Mouse (Mus musculus): ENCODE results near the gene Mrpl18.
"Not testable (repeated sequence)": the region's sequence is repeated elsewhere in the genome, so short reads cannot be mapped to it uniquely, and the experiment has no call there.

DNA sequence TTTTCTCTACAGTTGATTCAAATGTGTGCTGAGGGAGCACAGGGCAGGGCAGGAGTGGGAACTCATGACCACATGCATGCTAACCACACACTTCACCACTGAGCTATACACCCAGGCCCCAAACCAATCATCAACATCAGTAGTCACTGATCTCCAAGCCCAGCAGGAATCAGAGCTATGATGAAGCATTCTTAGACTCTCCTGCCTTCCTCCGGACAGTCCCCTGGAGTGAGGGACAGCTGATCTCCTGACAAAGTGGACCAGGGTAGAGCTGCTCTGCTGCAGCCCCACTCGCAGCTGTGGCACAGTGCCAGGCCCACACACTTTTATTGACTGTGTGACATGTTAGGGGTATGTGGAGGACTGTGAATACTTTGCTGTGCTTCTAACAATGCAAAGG lies 43.2 kb upstream of the Mrpl18 start:
- TF ChIP-seq POLR2A, CTCF (IDR thresholded peaks at IDR 0.05; ENCODE audit: extremely low read depth, insufficient read depth, low read length): not testable (repeated sequence)
